Mouse (Mus musculus) MEL (cell line): Measurements from ENCODE around the gene C2. TPM values are rescaled to one million over a fixed set of nuclear protein-coding genes. Genes with fewer than 3 reads are reported as not detected.
"Not testable (repeated sequence)": the region's sequence is repeated elsewhere in the genome, so short reads cannot be mapped to it uniquely, and the experiment has no call there.

Experiments used
- DNase-seq: peaks from one replicate; pipeline ENCODE4 v3.0.0; 2011; ENCODE audit warnings: low read depth, low spot score
- H3K27ac ChIP-seq: 2 replicates; pipeline ENCODE4 v1.5.1; 2012; ENCODE audit warnings: low read depth, mild to moderate bottlenecking, control low read depth, low read length, moderate library complexity; ENCODE audit not compliant: control insufficient read depth
- H3K27me3 ChIP-seq, 2 experiments: fragments of 150-350 bp in 1 of 2; sonication (generic) in 1 of 2; 2 replicates each; pipeline ENCODE4 v1.6.1; 2012; ENCODE audit warnings: low read length in 2 of 2, mild to moderate bottlenecking in 2 of 2, improper control_type of control experiment in 1 of 2, moderate library complexity in 1 of 2; ENCODE audit not compliant: insufficient read depth in 2 of 2, control insufficient read depth in 1 of 2
- H3K36me3 ChIP-seq, 2 experiments: 2 replicates each; pipeline ENCODE4 v1.6.1; 2012 to 2014; ENCODE audit warnings: low read length in 2 of 2, improper control_type of control experiment in 1 of 2, inconsistent platforms in 1 of 2, mild to moderate bottlenecking in 1 of 2; ENCODE audit not compliant: insufficient read depth in 2 of 2, control insufficient read depth in 1 of 2
- H3K4me1 ChIP-seq, 2 experiments: fragments of 150-350 bp in 1 of 2; sonication (generic) in 1 of 2; 2 replicates each; pipeline ENCODE4 v1.6.1; 2012; ENCODE audit warnings: low read length in 2 of 2, improper control_type of control experiment in 1 of 2, mild to moderate bottlenecking in 1 of 2; ENCODE audit not compliant: insufficient read depth in 2 of 2, control insufficient read depth in 1 of 2
- H3K4me3 ChIP-seq, 2 experiments: fragments of 150-350 bp in 1 of 2; sonication (generic) in 1 of 2; 2 replicates each; pipeline ENCODE4 v1.5.1; 2012; ENCODE audit warnings: low read depth in 2 of 2, low read length in 2 of 2, mild to moderate bottlenecking in 2 of 2, moderate library complexity in 2 of 2, control low read depth in 1 of 2, improper control_type of control experiment in 1 of 2; ENCODE audit not compliant: control insufficient read depth in 1 of 2, insufficient read depth in 1 of 2
- H3K79me2 ChIP-seq: 2 replicates; pipeline ENCODE4 v1.6.1; 2012; ENCODE audit warnings: mild to moderate bottlenecking, low read length, moderate library complexity; ENCODE audit not compliant: control insufficient read depth, poor library complexity, insufficient read depth
- H3K9ac ChIP-seq: 2 replicates; pipeline ENCODE4 v1.6.1; 2012; ENCODE audit warnings: low read depth, mild to moderate bottlenecking, control low read depth, low read length, moderate library complexity; ENCODE audit not compliant: control insufficient read depth, poor library complexity, severe bottlenecking
- H3K9me3 ChIP-seq: fragments of 150-350 bp; sonication (generic); replicated peaks from 2 replicates; pipeline ENCODE4 v1.6.1; 2012; ENCODE audit warnings: mild to moderate bottlenecking, low read length, improper control_type of control experiment, moderate library complexity; ENCODE audit not compliant: insufficient read depth
- CHD1 ChIP-seq: IDR thresholded peaks from 2 replicates; pipeline ENCODE4 v1.6.1; 2012; ENCODE audit warnings: low read depth, mild to moderate bottlenecking, inconsistent platforms, low read length, improper control_type of control experiment
- CTCF ChIP-seq, 3 experiments: IDR thresholded peaks in 2 of 3; conservative IDR thresholded peaks in 1 of 3; 2 replicates each; pipeline ENCODE4 v1.5.1; 2011 to 2012; ENCODE audit warnings: low read length in 3 of 3, low read depth in 2 of 3, mild to moderate bottlenecking in 2 of 3, improper control_type of control experiment in 1 of 3, inconsistent platforms in 1 of 3, mixed read lengths in 1 of 3, moderate library complexity in 1 of 3; ENCODE audit not compliant: control insufficient read depth in 1 of 3, insufficient read depth in 1 of 3, poor library complexity in 1 of 3, severe bottlenecking in 1 of 3
- ETS1 ChIP-seq: IDR thresholded peaks from 2 replicates; pipeline ENCODE4 v1.6.1; 2012; ENCODE audit warnings: low read depth, mild to moderate bottlenecking, inconsistent platforms, low read length, improper control_type of control experiment, moderate library complexity
- KAT2A ChIP-seq: conservative IDR thresholded peaks from 2 replicates; pipeline ENCODE4 v1.6.1; 2012; ENCODE audit warnings: low read depth, low read length, improper control_type of control experiment, inconsistent platforms
- MAFK ChIP-seq: IDR thresholded peaks from 2 replicates; pipeline ENCODE4 v1.6.1; 2011; ENCODE audit warnings: low read depth, mild to moderate bottlenecking, low read length, improper control_type of control experiment, borderline replicate concordance
- MAX ChIP-seq: IDR thresholded peaks from 2 replicates; pipeline ENCODE4 v1.6.1; 2011; ENCODE audit warnings: low read length, improper control_type of control experiment
- MXI1 ChIP-seq: IDR thresholded peaks from 2 replicates; pipeline ENCODE4 v1.6.1; 2011; ENCODE audit warnings: mild to moderate bottlenecking, low read depth, low read length, improper control_type of control experiment
- MYB ChIP-seq: IDR thresholded peaks from 2 replicates; pipeline ENCODE4 v1.6.1; 2011; ENCODE audit warnings: mild to moderate bottlenecking, low read depth, low read length, improper control_type of control experiment
- MYC ChIP-seq: IDR thresholded peaks from 2 replicates; pipeline ENCODE4 v1.6.1; 2011; ENCODE audit warnings: low read depth, mild to moderate bottlenecking, low read length, improper control_type of control experiment, moderate library complexity
- NELFE ChIP-seq: IDR thresholded peaks from 2 replicates; pipeline ENCODE4 v1.6.1; 2011; ENCODE audit warnings: low read depth, low read length, improper control_type of control experiment
- NRF1 ChIP-seq: IDR thresholded peaks from 2 replicates; pipeline ENCODE4 v1.6.1; 2014; ENCODE audit warnings: low read depth, mild to moderate bottlenecking, inconsistent platforms, low read length, improper control_type of control experiment, moderate library complexity; ENCODE audit not compliant: poor library complexity, insufficient read depth, severe bottlenecking
- TBP ChIP-seq: IDR thresholded peaks from 2 replicates; pipeline ENCODE4 v1.8.0; 2011; ENCODE audit warnings: low read depth, low read length, improper control_type of control experiment
- TCF12 ChIP-seq: IDR thresholded peaks from 2 replicates; pipeline ENCODE4 v1.6.1; 2014; ENCODE audit warnings: low read depth, mild to moderate bottlenecking, inconsistent platforms, low read length, improper control_type of control experiment, moderate library complexity
- polyA plus RNA-seq, 2 experiments: library from polyadenylated mRNA; stranded (reverse) in 1 of 2; unstranded in 1 of 2; fragments of >175 nt in 1 of 2; fragments of >200 nt in 1 of 2; gene quantifications; 2 replicates each; pipeline versions ENCODE4 v1.2.1 to v1.2.4; 2012; ENCODE audit warnings: low replicate concordance in 2 of 2, low read depth in 1 of 2; ENCODE audit not compliant: insufficient read length in 2 of 2, insufficient read depth in 1 of 2, missing spikeins in 1 of 2
- total RNA-seq: library from RNA; depleted of rRNA; stranded (reverse); fragments of 300-350 nt; gene quantifications from 2 replicates; pipeline ENCODE4 v1.2.3, GENCODE M21; 2012

The C2 gene
- total and polyA plus RNA-seq, 3 experiments = 2.2 to 9.4 TPM; not detected in 1

DNA sequence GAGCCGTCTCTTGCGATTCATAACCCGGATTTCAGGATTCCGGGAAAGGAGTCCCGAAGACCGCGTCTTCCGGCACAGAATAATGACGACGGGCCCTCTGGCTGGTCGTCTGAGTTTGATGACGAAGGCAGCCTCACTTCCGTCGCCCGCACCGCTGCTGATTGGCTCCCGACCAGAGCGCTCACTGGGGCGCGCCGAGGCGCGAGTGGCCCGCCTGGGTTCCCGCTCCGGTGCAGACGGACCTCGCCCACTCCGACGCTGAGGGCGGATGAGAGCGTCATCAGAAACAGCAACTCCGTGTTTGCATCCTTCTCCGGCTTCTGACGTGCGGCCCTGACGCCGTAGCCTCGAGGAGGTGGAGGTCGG is 61.2 kb downstream of the C2 start, which contains the start of the genes Stk19 and Dxo (continued):
- TF ChIP-seq MYC (peak; percentile 57; the same call in 1 of the 2 replicates), NRF1 (peak; percentile 36; the same call in 1 of the 2 replicates), KAT2A (peak; percentile 83; the same call in 1 of the 2 replicates)

DNA sequence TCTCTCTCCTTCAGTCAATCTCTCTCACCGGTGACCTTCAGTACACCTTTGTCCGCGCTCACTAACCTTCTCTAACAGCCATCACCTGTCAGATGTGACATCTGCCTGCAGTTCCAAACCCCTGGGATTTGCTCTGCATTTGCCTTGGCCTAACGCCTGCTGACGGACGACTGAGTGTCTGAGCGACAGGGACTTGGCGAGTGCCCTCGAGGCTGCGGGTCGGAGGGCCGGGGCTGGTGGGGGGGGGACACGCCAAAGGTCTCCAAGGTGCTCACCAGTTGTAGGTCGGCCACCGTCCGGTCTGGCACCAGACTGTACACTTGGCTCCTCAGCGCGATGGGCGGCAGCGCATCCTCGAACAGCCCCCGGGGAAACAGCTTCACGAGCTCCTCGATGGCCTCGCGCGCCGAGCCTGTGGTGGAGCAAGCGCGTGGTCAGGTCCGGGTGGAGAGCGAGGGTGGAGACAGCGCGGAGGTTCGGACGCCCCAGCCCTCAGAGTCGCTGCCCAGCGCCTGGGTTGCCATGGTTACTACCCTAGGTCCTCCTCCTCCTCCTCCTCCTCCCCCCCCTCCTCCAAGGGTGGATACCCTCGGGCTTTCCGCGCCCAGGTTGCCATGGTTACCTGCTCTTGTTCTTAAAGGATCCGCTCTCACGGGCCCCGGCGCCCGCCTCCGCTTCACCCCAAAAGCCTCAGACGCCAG is 61.8 kb downstream of the C2 start:
- H3K9ac ChIP-seq = peak overlapping the region; percentile 82
- no peak for DNase-seq
- peaks cover 7% of the 10 kb centered on the region for H3K79me2 ChIP-seq
- H3K4me1 ChIP-seq = peaks cover 0 to 8% of the 10 kb centered on the region in 2 experiments; a peak in 2 of 4 replicates
- H3K9me3 ChIP-seq = no peaks in the 10 kb centered on the region
- TF ChIP-seq MAX (no peak), ETS1 (no peak), CTCF (IDR thresholded peaks at IDR 0.05 in 2 of 3, conservative IDR thresholded peaks at IDR 0.05 in 1 of 3; ENCODE audit: control insufficient read depth in 1 of 3, insufficient read depth in 1 of 3, low read depth in 2 of 3, low read length in 3 of 3, poor library complexity in 1 of 3, severe bottlenecking in 1 of 3) (no peak), TBP (no peak), MXI1 (no peak), NELFE (no peak), TCF12 (no peak), NRF1 (no peak), MAFK (no peak), CHD1 (no peak), MYB (no peak; the same call in 1 of the 2 replicates)
- no peaks in the 10 kb centered on the region; a peak in 2 of 4 replicates for H3K36me3 ChIP-seq
- H3K27me3 ChIP-seq = no peaks in the 10 kb centered on the region
- H3K27ac ChIP-seq = peak overlapping the region; percentile 51
- H3K4me3 ChIP-seq = peak overlapping the region; percentile 91 to 96

- H3K4me1 ChIP-seq, H3K4me3 ChIP-seq, H3K27ac ChIP-seq, DNase-seq, H3K36me3 ChIP-seq, H3K9me3 ChIP-seq, H3K9ac ChIP-seq, H3K27me3 ChIP-seq, H3K79me2 ChIP-seq: not testable (repeated sequence)
These were observed 67.3 kb downstream of the C2 start for GRCm38 (mm10) chr17:34830776-34831175.
